Mouse (Mus musculus) embryonic facial prominence, embryonic 11.5 days (tissue): ENCODE measurements around the gene Fbh1. TPM values are rescaled to one million over a fixed set of nuclear protein-coding genes. Genes with fewer than 3 reads are reported as not detected.

Experiments
- ATAC-seq: fragments of 200-750 bp; cut with Nextera tagmentation; replicated peaks from 2 replicates; pipeline ENCODE4 v1.8.0; 2017; ENCODE audit warnings: low read depth; ENCODE audit not compliant: insufficient number of reproducible peaks, low FRiP score, low TSS enrichment
- DNase-seq: peaks from one replicate; pipeline ENCODE4 v3.0.0-alpha.2; 2015; ENCODE audit warnings: low spot score
- H3K27ac ChIP-seq: fragments of 300-500 bp; sonication (generic); replicated peaks from 2 replicates; pipeline ENCODE4 v1.5.1; 2014; ENCODE audit warnings: mild to moderate bottlenecking, low read depth, low read length, control low read depth
- H3K27me3 ChIP-seq: fragments of 300-500 bp; sonication (generic); 2 replicates; pipeline ENCODE4 v1.6.1; 2014; ENCODE audit warnings: mild to moderate bottlenecking, low read length, moderate library complexity, mixed read lengths; ENCODE audit not compliant: control insufficient read depth, insufficient read depth
- H3K36me3 ChIP-seq: fragments of 300-500 bp; sonication (generic); replicated peaks from 2 replicates; pipeline ENCODE4 v1.6.1; 2014; ENCODE audit warnings: low read depth, mild to moderate bottlenecking, low read length, moderate library complexity, mixed read lengths; ENCODE audit not compliant: control insufficient read depth, insufficient read depth
- H3K4me1 ChIP-seq: fragments of 300-500 bp; sonication (generic); 2 replicates; pipeline ENCODE4 v1.6.1; 2014; ENCODE audit warnings: low read length, mixed read lengths; ENCODE audit not compliant: control insufficient read depth, insufficient read depth
- H3K4me2 ChIP-seq: fragments of 300-500 bp; sonication (generic); 2 replicates; pipeline ENCODE4 v1.6.1; 2014; ENCODE audit warnings: low read depth, mild to moderate bottlenecking, control low read depth, low read length, moderate library complexity
- H3K4me3 ChIP-seq: fragments of 300-500 bp; sonication (generic); 2 replicates; pipeline ENCODE4 v1.5.1; 2014; ENCODE audit warnings: low read depth, low read length, control low read depth
- H3K9ac ChIP-seq: fragments of 300-500 bp; sonication (generic); replicated peaks from 2 replicates; pipeline ENCODE4 v1.6.1; 2014; ENCODE audit warnings: mild to moderate bottlenecking, control low read depth, low read length
- H3K9me3 ChIP-seq: fragments of 300-500 bp; sonication (generic); replicated peaks from 2 replicates; pipeline ENCODE4 v1.6.1; 2016; ENCODE audit warnings: mild to moderate bottlenecking, low read length, inconsistent platforms, mixed read lengths; ENCODE audit not compliant: control insufficient read depth
- WGBS: fragments of 180-500 bp; shearing (Covaris S2); extraction: QIAGEN DNeasy Blood & Tissue Kit; methylation state at CpG from one replicate; pipeline ENCODE4 v1.1.7; 2014; 5-methylcytosine and 5-hydroxymethylcytosine counted together
- polyA plus RNA-seq: library from polyadenylated mRNA; unstranded; fragments of >200 nt; fragmentation: Nextera tagmentation; extraction: Ambion mirVana; gene quantifications from 2 replicates; pipeline ENCODE4 v1.2.1, GENCODE M21; 2014

Gene Fbh1
- polyA plus RNA-seq, 1 experiment from 2014 or later = 148 TPM

- Histone ChIP-seq H3K4me3 (no peak overlapping the region), H3K27me3 (no peaks in the 10 kb centered on the region), H3K27ac (no peak overlapping the region), H3K4me2 (no peak overlapping the region), H3K9me3 (no peaks in the 10 kb centered on the region), H3K4me1 (no peaks in the 10 kb centered on the region), H3K9ac (no peak overlapping the region), H3K36me3 (peaks cover 15% of the 10 kb centered on the region)
- 92% methylated on average over 4 of the region's 4 CpGs for WGBS
- ATAC-seq = no peak
- no peak for DNase-seq
Observed at GRCm38 (mm10) chr2:11739516-11740051, 37.8 kb downstream of the Fbh1 start.

- no peak for DNase-seq
- 92% methylated on average over 3 of the region's 3 CpGs for WGBS
- H3K36me3 ChIP-seq = peaks cover 15% of the 10 kb centered on the region
- no peaks in the 10 kb centered on the region for H3K27me3 ChIP-seq
- H3K9me3 ChIP-seq = no peaks in the 10 kb centered on the region
- no peak; the same call in 1 of the 2 replicates for ATAC-seq
- no peak overlapping the region for H3K27ac ChIP-seq
- no peak overlapping the region for H3K9ac ChIP-seq
- no peaks in the 10 kb centered on the region for H3K4me1 ChIP-seq
- H3K4me2 ChIP-seq = no peak overlapping the region
- no peak overlapping the region for H3K4me3 ChIP-seq
Observed at GRCm38 (mm10) chr2:11738794-11739193, 38.6 kb downstream of the Fbh1 start.

- H3K4me3 ChIP-seq = no peak overlapping the region
- H3K36me3 ChIP-seq = peaks cover 4% of the 10 kb centered on the region
- no peak overlapping the region for H3K9ac ChIP-seq
- 86% methylated on average over 6 of the region's 6 CpGs for WGBS
- no peaks in the 10 kb centered on the region for H3K9me3 ChIP-seq
- no peaks in the 10 kb centered on the region for H3K4me1 ChIP-seq
- H3K4me2 ChIP-seq = no peak overlapping the region
- no peak for DNase-seq
- H3K27ac ChIP-seq = no peak overlapping the region
- no peaks in the 10 kb centered on the region for H3K27me3 ChIP-seq
- no peak for ATAC-seq
Observed at GRCm38 (mm10) chr2:11735853-11736252, 41.5 kb downstream of the Fbh1 start.

- Histone ChIP-seq H3K4me3 (no peak overlapping the region), H3K27ac (no peak overlapping the region), H3K4me1 (no peaks in the 10 kb centered on the region), H3K9ac (no peak overlapping the region), H3K36me3 (no peaks in the 10 kb centered on the region), H3K27me3 (no peaks in the 10 kb centered on the region), H3K4me2 (no peak overlapping the region), H3K9me3 (no peaks in the 10 kb centered on the region)
- ATAC-seq (no peak), DNase-seq (no peak)
- 73% methylated on average over 5 of the region's 5 CpGs for WGBS
Observed at GRCm38 (mm10) chr2:11732978-11733377, 44.4 kb downstream of the Fbh1 start.

- H3K36me3 ChIP-seq = no peaks in the 10 kb centered on the region
- H3K4me1 ChIP-seq = no peaks in the 10 kb centered on the region
- ATAC-seq = no peak
- 48% methylated on average over 3 of the region's 3 CpGs for WGBS
- H3K9ac ChIP-seq = no peak overlapping the region
- no peaks in the 10 kb centered on the region for H3K9me3 ChIP-seq
- no peak overlapping the region for H3K4me3 ChIP-seq
- no peaks in the 10 kb centered on the region for H3K27me3 ChIP-seq
- peak; percentile 64 for DNase-seq
- no peak overlapping the region for H3K4me2 ChIP-seq
- no peak overlapping the region for H3K27ac ChIP-seq
Observed at GRCm38 (mm10) chr2:11729091-11729490, 48.3 kb downstream of the Fbh1 start.

GRCm38 (mm10) chr2:11727574-11727973 is 49.8 kb downstream of the Fbh1 start:
- WGBS = 88% methylated on average over 5 of the region's 5 CpGs
- H3K27ac ChIP-seq = no peak overlapping the region
- no peaks in the 10 kb centered on the region for H3K4me1 ChIP-seq

GRCm38 (mm10) chr2:11722564-11722963 is 54.8 kb downstream of the Fbh1 start:
- Histone ChIP-seq H3K9ac (no peak overlapping the region), H3K36me3 (no peaks in the 10 kb centered on the region), H3K4me3 (no peak overlapping the region), H3K4me2 (no peak overlapping the region), H3K9me3 (no peaks in the 10 kb centered on the region), H3K4me1 (no peaks in the 10 kb centered on the region), H3K27me3 (no peaks in the 10 kb centered on the region), H3K27ac (no peak overlapping the region)
- no peak for ATAC-seq
- no peak for DNase-seq
- WGBS = 85% methylated on average over 9 of the region's 9 CpGs

More at GRCm38 (mm10) chr2:11727574-11727973, 49.8 kb downstream of the Fbh1 start:
- H3K9me3 ChIP-seq = no peaks in the 10 kb centered on the region
- ATAC-seq (no peak), DNase-seq (no peak)
- H3K9ac ChIP-seq = no peak overlapping the region
- H3K36me3 ChIP-seq = no peaks in the 10 kb centered on the region
- H3K4me2 ChIP-seq = no peak overlapping the region
- H3K4me3 ChIP-seq = no peak overlapping the region
- no peaks in the 10 kb centered on the region for H3K27me3 ChIP-seq

- WGBS = 92% methylated on average over 2 of the region's 2 CpGs
- ATAC-seq = no peak
- Histone ChIP-seq H3K4me1 (no peaks in the 10 kb centered on the region), H3K9me3 (no peaks in the 10 kb centered on the region), H3K9ac (no peak overlapping the region), H3K4me3 (no peak overlapping the region), H3K4me2 (no peak overlapping the region), H3K27ac (no peak overlapping the region), H3K36me3 (no peaks in the 10 kb centered on the region), H3K27me3 (no peaks in the 10 kb centered on the region)
- no peak for DNase-seq
Observed at GRCm38 (mm10) chr2:11718573-11718972, 58.8 kb downstream of the Fbh1 start.
